Mouse (Mus musculus): Measurements from ENCODE around the gene Gm1043. TPM values are rescaled to one million over a fixed set of nuclear protein-coding genes. Genes with fewer than 3 reads are reported as not detected.

The Gm1043 gene
- polyA plus RNA-seq, 1 experiment from 2014 or later, result 0.10 TPM

GRCm38 (mm10) chr5:37190378-37190777 is 105.2 kb downstream of the Gm1043 start:
- WGBS, result 85% methylated on average over 5 of the region's 5 CpGs

GRCm38 (mm10) chr5:37196196-37196595 is 111.0 kb downstream of the Gm1043 start:
- no peak for ATAC-seq (ENCODE audit: insufficient read depth, low FRiP score, low read depth)
- 76% methylated on average over 8 of the region's 8 CpGs for WGBS
- H3K27me3 ChIP-seq (replicated peaks), result 0 out of 2 replicates have a peak, but pooled peaks cover 2% of the 10 kb centered on the region
- no peak overlapping the region for H3K9ac ChIP-seq
- H3K4me1 ChIP-seq, result peaks cover 21% of the 10 kb centered on the region
- no peak overlapping the region for H3K4me2 ChIP-seq
- no peaks in the 10 kb centered on the region for H3K9me3 ChIP-seq
- no peaks in the 10 kb centered on the region for H3K36me3 ChIP-seq
- H3K27ac ChIP-seq, result no peak overlapping the region
- H3K4me3 ChIP-seq (replicated peaks), result no peak overlapping the region

More at GRCm38 (mm10) chr5:37190378-37190777, 105.2 kb downstream of the Gm1043 start:
- Histone ChIP-seq H3K27ac (no peak overlapping the region), H3K36me3 (no peaks in the 10 kb centered on the region), H3K4me1 (no peaks in the 10 kb centered on the region), H3K9ac (no peak overlapping the region), H3K9me3 (no peaks in the 10 kb centered on the region), H3K4me2 (no peak overlapping the region), H3K27me3 (replicated peaks) (no peaks in the 10 kb centered on the region), H3K4me3 (replicated peaks) (no peak overlapping the region)
- no peak for ATAC-seq (ENCODE audit: insufficient read depth, low FRiP score, low read depth)

- 0 out of 2 replicates have a peak, but pooled peaks cover 2% of the 10 kb centered on the region for H3K27me3 ChIP-seq (replicated peaks)
- no peak overlapping the region for H3K9ac ChIP-seq
- H3K4me2 ChIP-seq, result no peak overlapping the region
- WGBS, result 26% methylated on average over 10 of the region's 10 CpGs
- no peak overlapping the region for H3K4me3 ChIP-seq (replicated peaks)
- H3K27ac ChIP-seq, result no peak overlapping the region
- H3K4me1 ChIP-seq, result peaks cover 21% of the 10 kb centered on the region
- no peaks in the 10 kb centered on the region for H3K36me3 ChIP-seq
- ATAC-seq (ENCODE audit: insufficient read depth, low FRiP score, low read depth), result no peak
- no peaks in the 10 kb centered on the region for H3K9me3 ChIP-seq
Observed at GRCm38 (mm10) chr5:37196666-37197250, 111.6 kb downstream of the Gm1043 start.

GRCm38 (mm10) chr5:37197423-37197822 is 112.3 kb downstream of the Gm1043 start:
- Histone ChIP-seq H3K9ac (no peak overlapping the region), H3K27ac (no peak overlapping the region), H3K4me2 (no peak overlapping the region), H3K9me3 (no peaks in the 10 kb centered on the region), H3K36me3 (no peaks in the 10 kb centered on the region), H3K27me3 (replicated peaks) (0 out of 2 replicates have a peak, but pooled peaks cover 2% of the 10 kb centered on the region), H3K4me3 (replicated peaks) (no peak overlapping the region), H3K4me1 (peaks cover 21% of the 10 kb centered on the region)
- no peak for ATAC-seq (ENCODE audit: insufficient read depth, low FRiP score, low read depth)
- 54% methylated on average over 3 of the region's 3 CpGs for WGBS

- H3K9me3 ChIP-seq, result no peaks in the 10 kb centered on the region
- no peaks in the 10 kb centered on the region for H3K36me3 ChIP-seq
- ATAC-seq (ENCODE audit: insufficient read depth, low FRiP score, low read depth), result 0 out of 2 replicates have a peak, but pooled peaks have one; percentile 47
- H3K27ac ChIP-seq, result peak overlapping the region; percentile 51; the same call in 1 of the 2 replicates
- H3K4me3 ChIP-seq (replicated peaks), result no peak overlapping the region
- 0 out of 2 replicates have a peak, but pooled peaks cover 2% of the 10 kb centered on the region for H3K27me3 ChIP-seq (replicated peaks)
- WGBS, result 24% methylated on average over 2 of the region's 2 CpGs
- no peak overlapping the region for H3K4me2 ChIP-seq
- no peak overlapping the region for H3K9ac ChIP-seq
- H3K4me1 ChIP-seq, result peaks cover 21% of the 10 kb centered on the region
Observed at GRCm38 (mm10) chr5:37198011-37198688, 113.0 kb downstream of the Gm1043 start.

- H3K9ac ChIP-seq, result no peak overlapping the region
- H3K27ac ChIP-seq, result no peak overlapping the region
- ATAC-seq (ENCODE audit: insufficient read depth, low FRiP score, low read depth), result no peak
- H3K4me3 ChIP-seq (replicated peaks), result no peak overlapping the region
- H3K4me1 ChIP-seq, result peaks cover 14% of the 10 kb centered on the region
- H3K9me3 ChIP-seq, result no peaks in the 10 kb centered on the region
- H3K27me3 ChIP-seq (replicated peaks), result no peaks in the 10 kb centered on the region
- H3K4me2 ChIP-seq, result no peak overlapping the region
- WGBS, result 0% methylated on average over 1 of the region's 1 CpGs
- H3K36me3 ChIP-seq, result no peaks in the 10 kb centered on the region
Observed at GRCm38 (mm10) chr5:37202285-37202684, 117.1 kb downstream of the Gm1043 start.

- Histone ChIP-seq H3K9me3 (no peaks in the 10 kb centered on the region), H3K4me1 (no peaks in the 10 kb centered on the region), H3K27ac (no peak overlapping the region), H3K4me2 (no peak overlapping the region), H3K27me3 (replicated peaks) (no peaks in the 10 kb centered on the region), H3K9ac (no peak overlapping the region), H3K36me3 (no peaks in the 10 kb centered on the region), H3K4me3 (replicated peaks) (no peak overlapping the region)
- ATAC-seq (ENCODE audit: insufficient read depth, low FRiP score, low read depth), result no peak
- WGBS, result 52% methylated on average over 7 of the region's 7 CpGs
Observed at GRCm38 (mm10) chr5:37204886-37205285, 119.7 kb downstream of the Gm1043 start.

- no peak overlapping the region for H3K27ac ChIP-seq
- H3K4me1 ChIP-seq, result no peaks in the 10 kb centered on the region
- H3K36me3 ChIP-seq, result no peaks in the 10 kb centered on the region
- no peaks in the 10 kb centered on the region for H3K27me3 ChIP-seq (replicated peaks)
- H3K4me2 ChIP-seq, result no peak overlapping the region
- no peak overlapping the region for H3K9ac ChIP-seq
- no peaks in the 10 kb centered on the region for H3K9me3 ChIP-seq
- WGBS, result 62% methylated on average over 1 of the region's 1 CpGs
- ATAC-seq (ENCODE audit: insufficient read depth, low FRiP score, low read depth), result no peak
- no peak overlapping the region for H3K4me3 ChIP-seq (replicated peaks)
Observed at GRCm38 (mm10) chr5:37205420-37205819, 120.2 kb downstream of the Gm1043 start.

GRCm38 (mm10) chr5:37206364-37206763 is 121.2 kb downstream of the Gm1043 start:
- no peaks in the 10 kb centered on the region for H3K9me3 ChIP-seq
- ATAC-seq (ENCODE audit: insufficient read depth, low FRiP score, low read depth), result no peak
- H3K4me2 ChIP-seq, result no peak overlapping the region
- H3K27ac ChIP-seq, result no peak overlapping the region
- H3K36me3 ChIP-seq, result no peaks in the 10 kb centered on the region
- WGBS, result 54% methylated on average over 2 of the region's 2 CpGs
- no peaks in the 10 kb centered on the region for H3K27me3 ChIP-seq (replicated peaks)
- H3K4me1 ChIP-seq, result no peaks in the 10 kb centered on the region
- no peak overlapping the region for H3K4me3 ChIP-seq (replicated peaks)
- no peak overlapping the region for H3K9ac ChIP-seq

GRCm38 (mm10) chr5:37212938-37213708 is 128.0 kb downstream of the Gm1043 start:
- ATAC-seq (ENCODE audit: insufficient read depth, low FRiP score, low read depth), result no peak
- no peaks in the 10 kb centered on the region for H3K27me3 ChIP-seq (replicated peaks)
- 77% methylated on average over 9 of the region's 9 CpGs for WGBS

GRCm38 (mm10) chr5:37213709-37214103 is 128.5 kb downstream of the Gm1043 start:
- H3K4me1 ChIP-seq, result no peaks in the 10 kb centered on the region
- no peaks in the 10 kb centered on the region for H3K36me3 ChIP-seq
- no peaks in the 10 kb centered on the region for H3K9me3 ChIP-seq
- ATAC-seq (ENCODE audit: insufficient read depth, low FRiP score, low read depth), result no peak
- no peak overlapping the region for H3K27ac ChIP-seq
- no peak overlapping the region for H3K4me3 ChIP-seq (replicated peaks)
- H3K27me3 ChIP-seq (replicated peaks), result no peaks in the 10 kb centered on the region
- H3K9ac ChIP-seq, result no peak overlapping the region
- WGBS, result 74% methylated on average over 4 of the region's 4 CpGs
- H3K4me2 ChIP-seq, result no peak overlapping the region

More at GRCm38 (mm10) chr5:37212938-37213708, 128.0 kb downstream of the Gm1043 start:
- no peak overlapping the region for H3K27ac ChIP-seq
- no peak overlapping the region for H3K4me2 ChIP-seq
- no peak overlapping the region for H3K4me3 ChIP-seq (replicated peaks)
- no peaks in the 10 kb centered on the region for H3K4me1 ChIP-seq
- no peaks in the 10 kb centered on the region for H3K9me3 ChIP-seq
- H3K36me3 ChIP-seq, result no peaks in the 10 kb centered on the region
- no peak overlapping the region for H3K9ac ChIP-seq

- no peak for ATAC-seq (ENCODE audit: insufficient read depth, low FRiP score, low read depth)
- no peaks in the 10 kb centered on the region for H3K9me3 ChIP-seq
- no peak overlapping the region for H3K27ac ChIP-seq
- H3K4me3 ChIP-seq (replicated peaks), result no peak overlapping the region
- H3K36me3 ChIP-seq, result no peaks in the 10 kb centered on the region
- WGBS, result 80% methylated on average over 6 of the region's 6 CpGs
- no peak overlapping the region for H3K4me2 ChIP-seq
- H3K9ac ChIP-seq, result no peak overlapping the region
- no peaks in the 10 kb centered on the region for H3K27me3 ChIP-seq (replicated peaks)
- no peaks in the 10 kb centered on the region for H3K4me1 ChIP-seq
Observed at GRCm38 (mm10) chr5:37214614-37215013, 129.4 kb downstream of the Gm1043 start.

Measured in stomach, embryonic 15.5 days (tissue).